Mouse (Mus musculus) liver, embryonic 11.5 days (tissue): ENCODE data around the gene Tex264. TPM values are rescaled to one million over a fixed set of nuclear protein-coding genes. Genes with fewer than 3 reads are reported as not detected.

Experiments
- ATAC-seq: fragments of 200-750 bp; cut with Nextera tagmentation; replicated peaks from 2 replicates; pipeline ENCODE4 v1.8.0; 2017; ENCODE audit warnings: moderate number of reproducible peaks, mild to moderate bottlenecking, moderate TSS enrichment, moderate library complexity; ENCODE audit not compliant: low FRiP score
- DNase-seq: peaks from one replicate; pipeline ENCODE4 v3.0.0-alpha.2; 2017; ENCODE audit warnings: low spot score
- H3K27ac ChIP-seq: fragments of 300-500 bp; sonication (generic); 2 replicates; pipeline ENCODE4 v1.5.1; 2014; ENCODE audit warnings: mild to moderate bottlenecking, low read depth, low read length, control low read depth
- H3K27me3 ChIP-seq: fragments of 300-500 bp; sonication (generic); replicated peaks from 2 replicates; pipeline ENCODE4 v1.6.1; 2014; ENCODE audit warnings: low read length, mixed read lengths; ENCODE audit not compliant: control insufficient read depth, insufficient read depth
- H3K36me3 ChIP-seq: fragments of 300-500 bp; sonication (generic); 2 replicates; pipeline ENCODE4 v1.6.1; 2014; ENCODE audit warnings: mild to moderate bottlenecking, low read length, moderate library complexity, mixed read lengths; ENCODE audit not compliant: control insufficient read depth, insufficient read depth
- H3K4me1 ChIP-seq: fragments of 300-500 bp; sonication (generic); replicated peaks from 2 replicates; pipeline ENCODE4 v1.6.1; 2014; ENCODE audit warnings: low read length, mixed read lengths; ENCODE audit not compliant: control insufficient read depth, insufficient read depth
- H3K4me2 ChIP-seq: fragments of 300-500 bp; sonication (generic); 2 replicates; pipeline ENCODE4 v1.6.1; 2014; ENCODE audit warnings: mild to moderate bottlenecking, control low read depth, moderate library complexity
- H3K4me3 ChIP-seq: fragments of 300-500 bp; sonication (generic); 2 replicates; pipeline ENCODE4 v1.5.1; 2014; ENCODE audit warnings: low read depth, low read length, control low read depth
- H3K9ac ChIP-seq: fragments of 300-500 bp; sonication (generic); 2 replicates; pipeline ENCODE4 v1.6.1; 2014; ENCODE audit warnings: low read depth, low read length, control low read depth
- H3K9me3 ChIP-seq: fragments of 300-500 bp; sonication (generic); 2 replicates; pipeline ENCODE4 v1.6.1; 2016; ENCODE audit warnings: low read length, inconsistent platforms, mixed read lengths; ENCODE audit not compliant: control insufficient read depth
- WGBS: fragments of 180-500 bp; shearing (Covaris S2); extraction: QIAGEN DNeasy Blood & Tissue Kit; methylation state at CpG from one replicate; pipeline ENCODE4 v1.1.7; 2014; 5-methylcytosine and 5-hydroxymethylcytosine counted together
- polyA plus RNA-seq: library from polyadenylated mRNA; unstranded; fragments of >200 nt; fragmentation: Nextera tagmentation; extraction: Ambion mirVana; gene quantifications from 2 replicates; pipeline ENCODE4 v1.2.1, GENCODE M21; 2014

The Tex264 gene
- polyA plus RNA-seq, 1 experiment from 2014 or later, result 33.1 TPM

- Histone ChIP-seq H3K4me2 (no peak overlapping the region), H3K4me3 (no peak overlapping the region), H3K27me3 (no peaks in the 10 kb centered on the region), H3K9me3 (no peaks in the 10 kb centered on the region), H3K27ac (no peak overlapping the region), H3K36me3 (no peaks in the 10 kb centered on the region), H3K4me1 (no peaks in the 10 kb centered on the region), H3K9ac (no peak overlapping the region)
- ATAC-seq (no peak), DNase-seq (no peak)
- 82% methylated on average over 4 of the region's 4 CpGs for WGBS
Measured at GRCm38 (mm10) chr9:106610727-106611126, 75.0 kb downstream of the Tex264 start.

Other genes with a start within 250 kb of the Tex264 start
- 51.1 and 52.3 TPM in 2 replicates for gene Acy1, start 247.6 kb downstream of the Tex264 start, polyA plus RNA-seq
- gene Abhd14b, start 238.5 kb downstream of the Tex264 start, polyA plus RNA-seq, result 19.5 and 19.7 TPM in 2 replicates
- 53.6 and 54.0 TPM in 2 replicates for gene Abhd14a, start 238.2 kb downstream of the Tex264 start, polyA plus RNA-seq
- gene Pcbp4, start 232.6 kb downstream of the Tex264 start, polyA plus RNA-seq, result 62.4 and 63.2 TPM in 2 replicates
- gene Gpr62, start 220.0 kb downstream of the Tex264 start, polyA plus RNA-seq, result 0.11 TPM in 1 of 2 replicates, not detected in the other
- gene Rrp9, start 210.0 kb downstream of the Tex264 start, polyA plus RNA-seq, result 85.4 and 92.8 TPM in 2 replicates
- 1.5 and 1.6 TPM in 2 replicates for gene Parp3, start 209.0 kb downstream of the Tex264 start, polyA plus RNA-seq
- gene Iqcf1, start 186.0 kb downstream of the Tex264 start, polyA plus RNA-seq, result not detected in 2 replicates
- gene Iqcf5, start 171.4 kb downstream of the Tex264 start, polyA plus RNA-seq, result not detected in 2 replicates
- gene Iqcf3, start 124.3 kb downstream of the Tex264 start, polyA plus RNA-seq, result not detected in 2 replicates
- not detected in 2 replicates for gene Iqcf4, start 114.9 kb downstream of the Tex264 start, polyA plus RNA-seq
- gene Iqcf6, start 59.3 kb downstream of the Tex264 start, polyA plus RNA-seq, result not detected in 2 replicates
- not detected in 2 replicates for gene Grm2, start 29.8 kb downstream of the Tex264 start, polyA plus RNA-seq
- gene Rad54l2, start 103.3 kb upstream of the Tex264 start, polyA plus RNA-seq, result 4.0 and 4.5 TPM in 2 replicates
- gene Dcaf1, start 135.9 kb upstream of the Tex264 start, polyA plus RNA-seq, result 35.5 and 45.4 TPM in 2 replicates
- 10.9 and 11.4 TPM in 2 replicates for gene Rbm15b, start 201.5 kb upstream of the Tex264 start, polyA plus RNA-seq
- 352 TPM in 2 replicates for gene Manf, start 206.1 kb upstream of the Tex264 start, polyA plus RNA-seq